Mouse (Mus musculus) CH12.LX (cell line): ENCODE measurements around the gene Mthfd2l. TPM values are rescaled to one million over a fixed set of nuclear protein-coding genes. Genes with fewer than 3 reads are reported as not detected.

ENCODE experiments used
- DNase-seq: peaks from one replicate; pipeline ENCODE4 v3.0.0-alpha.2; 2013; ENCODE audit errors: extremely low read depth
- H3K27ac ChIP-seq: 2 replicates; pipeline ENCODE4 v1.5.1; 2012; ENCODE audit warnings: low read depth, mild to moderate bottlenecking, control low read depth, moderate library complexity; ENCODE audit not compliant: insufficient read depth
- H3K27me3 ChIP-seq: replicated peaks from 2 replicates; pipeline ENCODE3; 2012; ENCODE audit warnings: inconsistent platforms
- H3K36me3 ChIP-seq, 2 experiments: replicated peaks in 1 of 2; 2 replicates each; pipeline versions ENCODE3 to v1.6.1; 2012; ENCODE audit warnings: inconsistent platforms in 1 of 2, low read length in 1 of 2, mild to moderate bottlenecking in 1 of 2, mixed read lengths in 1 of 2, moderate library complexity in 1 of 2; ENCODE audit not compliant: control insufficient read depth in 1 of 2, insufficient read depth in 1 of 2
- H3K4me1 ChIP-seq, 2 experiments: 2 replicates each; pipeline ENCODE4 v1.6.1; 2012; ENCODE audit warnings: inconsistent platforms in 1 of 2, moderate library complexity in 1 of 2; ENCODE audit not compliant: insufficient read depth in 2 of 2, control insufficient read depth in 1 of 2
- H3K4me2 ChIP-seq: 2 replicates; pipeline ENCODE4 v1.6.1; 2012; ENCODE audit warnings: low read depth, mild to moderate bottlenecking, control low read depth; ENCODE audit not compliant: poor library complexity, insufficient read depth, severe bottlenecking
- H3K4me3 ChIP-seq, 3 experiments: fragments of 150-350 bp in 1 of 3; sonication (generic) in 1 of 3; replicated peaks in 1 of 3; 2 replicates each; pipeline versions ENCODE3 to v1.5.1; 2011 to 2012; ENCODE audit warnings: low read depth in 2 of 3, low read length in 2 of 3, mild to moderate bottlenecking in 2 of 3, moderate library complexity in 2 of 3, control low read depth in 1 of 3, improper control_type of control experiment in 1 of 3, inconsistent platforms in 1 of 3, mixed read lengths in 1 of 3; ENCODE audit not compliant: poor library complexity in 1 of 3
- H3K79me2 ChIP-seq: replicated peaks from 2 replicates; pipeline ENCODE4 v1.6.1; 2012; ENCODE audit warnings: mild to moderate bottlenecking, moderate library complexity; ENCODE audit not compliant: control insufficient read depth, poor library complexity, insufficient read depth, severe bottlenecking; ENCODE audit errors: extremely low read depth
- H3K9ac ChIP-seq: 2 replicates; pipeline ENCODE4 v1.6.1; 2012; ENCODE audit warnings: low read depth, mild to moderate bottlenecking, control low read depth, moderate library complexity; ENCODE audit not compliant: insufficient read depth
- H3K9me3 ChIP-seq: replicated peaks from 2 replicates; pipeline ENCODE3; 2012; ENCODE audit warnings: low read length, inconsistent platforms, mixed read lengths
- BHLHE40 ChIP-seq: IDR thresholded peaks from 2 replicates; pipeline ENCODE4 v1.6.1; 2011; ENCODE audit warnings: mild to moderate bottlenecking, low read depth, low read length, improper control_type of control experiment
- CHD2 ChIP-seq: IDR thresholded peaks from 2 replicates; pipeline ENCODE4 v1.6.1; 2011; ENCODE audit warnings: low read length, improper control_type of control experiment
- CTCF ChIP-seq, 2 experiments: IDR thresholded peaks in 1 of 2; conservative IDR thresholded peaks in 1 of 2; 2 replicates each; pipeline ENCODE4 v1.5.1; 2011 to 2012; ENCODE audit warnings: low read depth in 2 of 2, low read length in 2 of 2, improper control_type of control experiment in 1 of 2, inconsistent platforms in 1 of 2, mild to moderate bottlenecking in 1 of 2, moderate library complexity in 1 of 2
- HCFC1 ChIP-seq: IDR thresholded peaks from 2 replicates; pipeline ENCODE4 v1.6.1; 2012; ENCODE audit warnings: low read depth, mild to moderate bottlenecking, inconsistent platforms, low read length, improper control_type of control experiment
- IRF4 ChIP-seq: IDR thresholded peaks from 2 replicates; pipeline ENCODE4 v1.6.1; 2014; ENCODE audit warnings: low read depth, mild to moderate bottlenecking, inconsistent platforms, low read length, improper control_type of control experiment
- JUND ChIP-seq: conservative IDR thresholded peaks from 2 replicates; pipeline ENCODE4 v1.6.1; 2011; ENCODE audit warnings: low read depth, low read length, improper control_type of control experiment
- MAFK ChIP-seq: IDR thresholded peaks from 2 replicates; pipeline ENCODE4 v1.6.1; 2011; ENCODE audit warnings: low read length, improper control_type of control experiment; ENCODE audit not compliant: insufficient replicate concordance
- MAX ChIP-seq: IDR thresholded peaks from 2 replicates; pipeline ENCODE4 v1.6.1; 2011; ENCODE audit warnings: low read length, improper control_type of control experiment
- MEF2A ChIP-seq: IDR thresholded peaks from 2 replicates; pipeline ENCODE4 v1.6.1; 2014; ENCODE audit warnings: low read depth, mild to moderate bottlenecking, inconsistent platforms, low read length, improper control_type of control experiment, borderline replicate concordance
- NELFE ChIP-seq: IDR thresholded peaks from 2 replicates; pipeline ENCODE4 v1.6.1; 2011; ENCODE audit warnings: low read depth, low read length, improper control_type of control experiment
- PAX5 ChIP-seq: IDR thresholded peaks from 2 replicates; pipeline ENCODE4 v1.6.1; 2012; ENCODE audit warnings: low read length, inconsistent platforms, mixed read lengths
- POLR2A ChIP-seq: IDR thresholded peaks from 2 replicates; pipeline ENCODE4 v1.6.1; 2011; ENCODE audit warnings: low read depth, mild to moderate bottlenecking, improper control_type of control experiment, low read length
- POLR2AphosphoS2 ChIP-seq: IDR thresholded peaks from 2 replicates; pipeline ENCODE4 v1.6.1; 2011; ENCODE audit warnings: low read depth, low read length, improper control_type of control experiment
- RAD21 ChIP-seq: IDR thresholded peaks from 2 replicates; pipeline ENCODE4 v1.6.1; 2011; ENCODE audit warnings: low read depth, mild to moderate bottlenecking, low read length, improper control_type of control experiment, moderate library complexity
- TBP ChIP-seq: conservative IDR thresholded peaks from 2 replicates; pipeline ENCODE4 v1.6.1; 2011; ENCODE audit warnings: low read depth, low read length, improper control_type of control experiment
- TCF12 ChIP-seq: IDR thresholded peaks from 2 replicates; pipeline ENCODE4 v1.6.1; 2014; ENCODE audit warnings: low read depth, mild to moderate bottlenecking, inconsistent platforms, low read length, improper control_type of control experiment
- UBTF ChIP-seq: IDR thresholded peaks from 2 replicates; pipeline ENCODE4 v1.6.1; 2012; ENCODE audit warnings: low read depth, mild to moderate bottlenecking, inconsistent platforms, low read length, improper control_type of control experiment, moderate library complexity
- USF2 ChIP-seq: conservative IDR thresholded peaks from 2 replicates; pipeline ENCODE4 v1.6.1; 2011; ENCODE audit warnings: low read depth, low read length, improper control_type of control experiment
- ZC3H11A ChIP-seq: IDR thresholded peaks from 2 replicates; pipeline ENCODE4 v1.6.1; 2012; ENCODE audit warnings: low read depth, mild to moderate bottlenecking, inconsistent platforms, low read length, improper control_type of control experiment
- ZMIZ1 ChIP-seq: IDR thresholded peaks from 2 replicates; pipeline ENCODE4 v1.6.1; 2012; ENCODE audit warnings: low read depth, mild to moderate bottlenecking, inconsistent platforms, low read length, improper control_type of control experiment
- dilution Hi-C: fragments of 300-500 bp; cut with MboI; formaldehyde crosslinking; loops from 2 replicates; pipeline ENCODE4 v1.14.3; 2020; ENCODE audit warnings: low sequenced_read_pairs; ENCODE audit not compliant: extremely low pct_unique_long_range_greater_than_20kb, extremely low pct_ligation_motif_present
- in situ Hi-C: fragments of 300-500 bp; cut with MboI; formaldehyde crosslinking; loops from 3 replicates; pipeline ENCODE4 v1.14.3; 2019; ENCODE audit warnings: low sequenced_read_pairs, low pct_ligation_motif_present, low pct_unique_long_range_greater_than_20kb, mixed read lengths
- polyA plus RNA-seq: library from polyadenylated mRNA; unstranded; fragments of >175 nt; gene quantifications from 2 replicates; pipeline ENCODE4 v1.2.1, GENCODE M21; 2012; ENCODE audit warnings: low read depth; ENCODE audit not compliant: insufficient read length
- total RNA-seq, 2 experiments: library from RNA; depleted of rRNA; stranded (reverse); fragments of 300-350 nt in 1 of 2; fragments of >200 nt in 1 of 2; gene quantifications; 2 replicates each; pipeline ENCODE4 v1.2.3; 2012 to 2014

The Mthfd2l gene
- total and polyA plus RNA-seq, 3 experiments = 1.2 to 5.5 (median 3.7) TPM

- H3K79me2 ChIP-seq = no peaks in the 10 kb centered on the region
- H3K4me2 ChIP-seq = no peak overlapping the region
- no peak for TF ChIP-seq POLR2A
- TF ChIP-seq JUND = no peak
- TF ChIP-seq MAX = no peak
- TF ChIP-seq ZC3H11A = no peak
- TF ChIP-seq CHD2 = no peak
- no peak for TF ChIP-seq POLR2AphosphoS2
- no peak for TF ChIP-seq USF2
- TF ChIP-seq TCF12 = no peak
- TF ChIP-seq RAD21 = no peak
- TF ChIP-seq MAFK = no peak
- no peak for TF ChIP-seq CTCF (conservative IDR thresholded peaks at IDR 0.05 in 1 of 2, IDR thresholded peaks at IDR 0.05 in 1 of 2; ENCODE audit: low read depth in 2 of 2, low read length in 2 of 2)
- no peak for TF ChIP-seq ZMIZ1
- TF ChIP-seq BHLHE40 = no peak
- TF ChIP-seq PAX5 = no peak
- TF ChIP-seq IRF4 = no peak
- no peak for TF ChIP-seq HCFC1
- TF ChIP-seq UBTF = no peak
- TF ChIP-seq MEF2A = no peak
- TF ChIP-seq TBP = no peak
- TF ChIP-seq NELFE = no peak
- no peaks in the 10 kb centered on the region for H3K4me1 ChIP-seq
- H3K27me3 ChIP-seq = no peaks in the 10 kb centered on the region
- H3K27ac ChIP-seq = no peak overlapping the region
- in situ Hi-C loops (loop anchor here (25.0 kb wide), 1 partner anchor 264 kb away; no protein-coding TSS in a partner anchor), dilution Hi-C loops (no loop called here)
- H3K9me3 ChIP-seq = no peaks in the 10 kb centered on the region
- no peaks in the 10 kb centered on the region for H3K36me3 ChIP-seq
- DNase-seq = no peak
- H3K4me3 ChIP-seq = no peak overlapping the region
- H3K9ac ChIP-seq = no peak overlapping the region
Observed at GRCm38 (mm10) chr5:91048397-91048796, 117.5 kb downstream of the Mthfd2l start.

Other genes starting within 250 kb of the Mthfd2l start
- gene Cxcl5, start 171.8 kb upstream of the Mthfd2l start, total RNA-seq (2012; rRNA removed) = not detected in 2 replicates
- gene Cxcl5, start 171.8 kb upstream of the Mthfd2l start, total RNA-seq (2014; rRNA removed) = not detected in 2 replicates
- not detected in 2 replicates for gene Cxcl5, start 171.8 kb upstream of the Mthfd2l start, polyA plus RNA-seq
- gene Ppbp, start 162.6 kb upstream of the Mthfd2l start, total RNA-seq (2012; rRNA removed) = not detected in 2 replicates
- gene Ppbp, start 162.6 kb upstream of the Mthfd2l start, total RNA-seq (2014; rRNA removed) = not detected in 2 replicates
- not detected in 2 replicates for gene Ppbp, start 162.6 kb upstream of the Mthfd2l start, polyA plus RNA-seq
- not detected in 2 replicates for gene Pf4, start 158.7 kb upstream of the Mthfd2l start, total RNA-seq (2012; rRNA removed)
- not detected in 2 replicates for gene Pf4, start 158.7 kb upstream of the Mthfd2l start, total RNA-seq (2014; rRNA removed)
- not detected in 2 replicates for gene Pf4, start 158.7 kb upstream of the Mthfd2l start, polyA plus RNA-seq
- gene Cxcl3, start 145.0 kb upstream of the Mthfd2l start, total RNA-seq (2012; rRNA removed) = not detected in 2 replicates
- not detected in 2 replicates for gene Cxcl3, start 145.0 kb upstream of the Mthfd2l start, total RNA-seq (2014; rRNA removed)
- gene Cxcl3, start 145.0 kb upstream of the Mthfd2l start, polyA plus RNA-seq = not detected in 2 replicates
- gene Cxcl15, start 136.6 kb upstream of the Mthfd2l start, total RNA-seq (2012; rRNA removed) = not detected in 2 replicates
- not detected in 2 replicates for gene Cxcl15, start 136.6 kb upstream of the Mthfd2l start, total RNA-seq (2014; rRNA removed)
- not detected in 2 replicates for gene Cxcl15, start 136.6 kb upstream of the Mthfd2l start, polyA plus RNA-seq
- not detected in 2 replicates for gene Cxcl1, start 39.9 kb upstream of the Mthfd2l start, total RNA-seq (2012; rRNA removed)
- not detected in 2 replicates for gene Cxcl1, start 39.9 kb upstream of the Mthfd2l start, total RNA-seq (2014; rRNA removed)
- not detected in 2 replicates for gene Cxcl1, start 39.9 kb upstream of the Mthfd2l start, polyA plus RNA-seq
- 0.47 TPM in 1 of 2 replicates, not detected in the other for gene Cxcl2, start 27.2 kb upstream of the Mthfd2l start, total RNA-seq (2012; rRNA removed)
- gene Cxcl2, start 27.2 kb upstream of the Mthfd2l start, total RNA-seq (2014; rRNA removed) = 0.21 and 0.22 TPM in 2 replicates
- not detected in 2 replicates for gene Cxcl2, start 27.2 kb upstream of the Mthfd2l start, polyA plus RNA-seq
- gene Epgn, start 96.3 kb downstream of the Mthfd2l start, total RNA-seq (2012; rRNA removed) = not detected in 2 replicates
- not detected in 2 replicates for gene Epgn, start 96.3 kb downstream of the Mthfd2l start, total RNA-seq (2014; rRNA removed)
- not detected in 2 replicates for gene Epgn, start 96.3 kb downstream of the Mthfd2l start, polyA plus RNA-seq
- gene Ereg, start 143.5 kb downstream of the Mthfd2l start, total RNA-seq (2012; rRNA removed) = not detected in 2 replicates
- gene Ereg, start 143.5 kb downstream of the Mthfd2l start, total RNA-seq (2014; rRNA removed) = not detected in 2 replicates
- gene Ereg, start 143.5 kb downstream of the Mthfd2l start, polyA plus RNA-seq = not detected in 2 replicates
- gene Areg, start 208.5 kb downstream of the Mthfd2l start, total RNA-seq (2012; rRNA removed) = not detected in 2 replicates
- gene Areg, start 208.5 kb downstream of the Mthfd2l start, total RNA-seq (2014; rRNA removed) = not detected in 2 replicates
- not detected in 2 replicates for gene Areg, start 208.5 kb downstream of the Mthfd2l start, polyA plus RNA-seq